Mouse (Mus musculus) midbrain, embryonic 10.5 days (tissue): ENCODE measurements around the gene Ackr1. TPM values are rescaled to one million over a fixed set of nuclear protein-coding genes. Genes with fewer than 3 reads are reported as not detected.

Source experiments
- DNase-seq: peaks from one replicate; pipeline ENCODE4 v3.0.0-alpha.2; 2017; ENCODE audit warnings: low spot score
- H3K27ac ChIP-seq: fragments of 300-500 bp; sonication (generic); replicated peaks from 2 replicates; pipeline ENCODE4 v1.5.1; 2016; ENCODE audit warnings: mild to moderate bottlenecking
- H3K27me3 ChIP-seq: fragments of 300-500 bp; sonication (generic); 2 replicates; pipeline ENCODE4 v1.6.1; 2016; ENCODE audit warnings: low read depth, mild to moderate bottlenecking; ENCODE audit not compliant: poor library complexity, severe bottlenecking
- H3K36me3 ChIP-seq: fragments of 300-500 bp; sonication (generic); 2 replicates; pipeline ENCODE4 v1.6.1; 2016; ENCODE audit warnings: mild to moderate bottlenecking, moderate library complexity
- H3K4me1 ChIP-seq: fragments of 300-500 bp; sonication (generic); 2 replicates; pipeline ENCODE4 v1.6.1; 2016
- H3K4me3 ChIP-seq: fragments of 300-500 bp; sonication (generic); 2 replicates; pipeline ENCODE4 v1.5.1; 2016; ENCODE audit warnings: mild to moderate bottlenecking, moderate library complexity
- H3K9me3 ChIP-seq: fragments of 300-500 bp; sonication (generic); replicated peaks from 2 replicates; pipeline ENCODE4 v1.6.1; 2016; ENCODE audit warnings: mild to moderate bottlenecking
- WGBS: fragments of 180-500 bp; shearing (Covaris S2); methylation state at CpG from one replicate; pipeline ENCODE4 v1.1.7; 2016; 5-methylcytosine and 5-hydroxymethylcytosine counted together
- polyA plus RNA-seq: library from polyadenylated mRNA; unstranded; fragments of >200 nt; fragmentation: Nextera tagmentation; extraction: Ambion mirVana; gene quantifications from 2 replicates; pipeline ENCODE4 v1.2.1, GENCODE M21; 2016

The Ackr1 gene
- polyA plus RNA-seq, 1 experiment from 2014 or later = 1.6 TPM

DNA sequence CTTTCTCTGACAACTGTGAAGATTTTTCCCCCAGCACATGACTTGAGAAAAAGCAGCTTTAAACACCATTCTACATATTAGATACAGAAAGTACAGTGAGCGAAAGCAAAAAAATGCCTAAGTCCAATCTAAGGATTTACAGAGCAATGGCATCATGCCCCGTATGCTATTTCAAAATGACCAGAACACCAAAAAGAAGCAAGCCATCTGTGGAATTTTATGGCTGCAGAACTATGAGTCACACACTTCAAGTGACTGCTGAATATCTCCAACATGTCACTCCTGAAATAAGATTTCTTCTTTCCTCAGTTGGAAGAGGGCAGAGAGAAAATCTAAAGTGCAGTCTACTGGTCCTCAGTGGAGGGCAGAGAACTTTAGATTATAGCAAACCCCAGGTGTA is 29.9 kb upstream of the Ackr1 start:
- no peak overlapping the region for H3K4me3 ChIP-seq
- no peaks in the 10 kb centered on the region for H3K36me3 ChIP-seq
- H3K27ac ChIP-seq = no peak overlapping the region
- no peak for DNase-seq
- H3K27me3 ChIP-seq = peaks cover 16% of the 10 kb centered on the region; the same call in 1 of the 2 replicates
- WGBS = 91% methylated on average over 2 of the region's 2 CpGs
- no peaks in the 10 kb centered on the region for H3K9me3 ChIP-seq
- peaks cover 31% of the 10 kb centered on the region for H3K4me1 ChIP-seq

DNA sequence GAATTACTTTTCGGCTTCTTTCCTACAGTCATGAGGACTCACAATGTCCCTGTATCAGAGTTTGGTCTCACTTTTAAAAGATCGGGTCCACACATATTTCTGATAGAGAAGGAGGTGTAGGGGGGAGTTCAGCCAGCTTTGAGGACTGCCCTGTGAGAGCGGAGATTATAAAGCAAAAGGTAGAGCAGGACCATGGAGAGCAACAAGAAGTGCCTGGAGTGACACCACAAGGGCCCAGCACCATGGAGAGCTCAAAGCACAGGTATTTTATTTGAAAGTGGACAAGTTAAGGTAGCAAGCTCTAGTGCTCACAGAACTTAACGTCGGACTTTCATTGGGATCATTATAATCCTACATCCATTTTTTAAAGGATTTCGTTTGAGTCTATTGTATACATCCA is 28.1 kb upstream of the Ackr1 start:
- Histone ChIP-seq H3K27me3 (peaks cover 7% of the 10 kb centered on the region; the same call in 1 of the 2 replicates), H3K36me3 (0 out of 2 replicates have a peak, but pooled peaks cover 3% of the 10 kb centered on the region), H3K9me3 (no peaks in the 10 kb centered on the region), H3K27ac (no peak overlapping the region), H3K4me3 (no peak overlapping the region), H3K4me1 (peaks cover 24% of the 10 kb centered on the region)
- DNase-seq = no peak
- WGBS = 51% methylated on average over 6 of the region's 6 CpGs

DNA sequence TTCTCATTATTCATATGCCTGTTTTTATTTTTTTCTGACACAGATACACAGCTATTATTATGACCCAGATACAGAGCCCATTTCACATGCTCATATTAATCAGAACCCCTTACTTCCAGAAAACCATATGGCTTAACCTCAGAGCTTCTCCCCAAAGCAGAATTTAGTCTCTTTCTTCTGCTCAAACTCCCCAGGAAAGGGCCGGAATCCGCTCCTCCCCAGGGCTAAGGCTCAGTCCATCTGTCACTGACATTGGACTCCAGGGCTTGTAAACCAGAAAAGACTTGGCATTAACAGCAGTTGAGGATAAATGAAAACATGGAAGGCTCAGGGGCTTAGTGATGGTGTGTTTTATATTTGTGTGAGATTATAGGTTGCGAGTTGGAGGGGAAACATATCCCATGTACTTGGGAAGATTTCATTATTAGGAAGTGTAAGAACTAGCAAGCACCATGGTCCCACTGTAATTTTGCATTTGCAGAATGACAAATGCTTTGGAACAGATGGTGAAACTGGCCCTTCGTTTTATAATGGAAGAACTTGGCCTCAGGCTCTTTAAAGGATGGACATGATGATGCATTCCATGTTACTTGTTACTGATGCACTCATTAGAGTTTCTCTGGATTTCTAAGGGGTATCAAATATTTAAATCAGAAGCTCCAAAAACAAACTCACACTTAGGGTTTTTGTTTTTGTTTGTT is 26.2 kb upstream of the Ackr1 start:
- H3K9me3 ChIP-seq = no peaks in the 10 kb centered on the region
- no peak overlapping the region for H3K27ac ChIP-seq
- H3K36me3 ChIP-seq = peaks cover 10% of the 10 kb centered on the region
- H3K27me3 ChIP-seq = no peaks in the 10 kb centered on the region
- H3K4me3 ChIP-seq = no peak overlapping the region
- no peak for DNase-seq
- peaks cover 21% of the 10 kb centered on the region for H3K4me1 ChIP-seq
- 86% methylated on average over 4 of the region's 4 CpGs for WGBS

DNA sequence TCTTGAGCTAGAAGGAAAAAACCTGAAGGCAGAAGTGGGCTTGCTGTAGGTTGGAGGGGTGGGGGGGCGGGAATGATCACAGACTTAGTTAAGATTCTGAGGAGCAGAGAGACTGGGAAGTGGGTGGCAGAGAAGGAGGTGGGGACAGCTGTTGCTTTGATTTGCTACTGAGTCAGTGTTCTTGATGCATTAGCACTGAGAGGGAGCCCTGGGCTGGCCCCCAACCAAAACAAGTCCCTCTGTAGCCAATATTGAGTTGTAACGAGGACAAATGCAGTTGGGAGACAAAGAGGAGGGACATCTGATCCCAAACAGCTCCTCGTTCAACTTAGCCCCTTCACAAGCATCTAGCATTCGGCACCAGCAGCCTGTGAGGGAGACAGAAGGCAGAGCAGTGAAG is 24.2 kb upstream of the Ackr1 start:
- WGBS = 54% methylated on average over 4 of the region's 4 CpGs
- Histone ChIP-seq H3K27me3 (no peaks in the 10 kb centered on the region), H3K9me3 (no peaks in the 10 kb centered on the region), H3K27ac (no peak overlapping the region), H3K4me3 (no peak overlapping the region), H3K36me3 (peaks cover 22% of the 10 kb centered on the region), H3K4me1 (peaks cover 21% of the 10 kb centered on the region)
- DNase-seq = no peak

DNA sequence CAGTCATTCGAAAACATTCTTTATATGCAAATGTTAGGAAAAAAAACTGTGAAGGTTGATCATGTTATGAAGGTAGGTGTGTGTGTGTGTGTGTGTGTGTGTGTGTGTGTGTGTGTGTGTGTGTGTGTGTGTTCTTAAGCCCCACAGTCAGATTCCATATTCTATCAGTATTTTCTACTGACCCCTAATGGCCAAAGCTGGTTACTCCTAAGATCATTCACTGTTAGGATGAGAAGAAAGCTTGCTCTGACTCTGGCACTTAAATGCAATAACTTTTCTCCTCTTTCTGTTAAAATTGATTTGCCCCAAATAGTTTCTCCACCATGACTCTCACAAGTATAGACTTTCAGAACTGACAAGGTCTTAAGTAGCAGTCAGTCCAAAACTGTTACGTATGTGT is 23.1 kb upstream of the Ackr1 start:
- WGBS = 84% methylated on average over 2 of the region's 2 CpGs
- H3K27ac ChIP-seq = no peak overlapping the region
- H3K4me1 ChIP-seq = peaks cover 25% of the 10 kb centered on the region
- H3K9me3 ChIP-seq = no peaks in the 10 kb centered on the region
- peaks cover 26% of the 10 kb centered on the region for H3K36me3 ChIP-seq
- no peak for DNase-seq
- no peak overlapping the region for H3K4me3 ChIP-seq
- no peaks in the 10 kb centered on the region for H3K27me3 ChIP-seq

DNA sequence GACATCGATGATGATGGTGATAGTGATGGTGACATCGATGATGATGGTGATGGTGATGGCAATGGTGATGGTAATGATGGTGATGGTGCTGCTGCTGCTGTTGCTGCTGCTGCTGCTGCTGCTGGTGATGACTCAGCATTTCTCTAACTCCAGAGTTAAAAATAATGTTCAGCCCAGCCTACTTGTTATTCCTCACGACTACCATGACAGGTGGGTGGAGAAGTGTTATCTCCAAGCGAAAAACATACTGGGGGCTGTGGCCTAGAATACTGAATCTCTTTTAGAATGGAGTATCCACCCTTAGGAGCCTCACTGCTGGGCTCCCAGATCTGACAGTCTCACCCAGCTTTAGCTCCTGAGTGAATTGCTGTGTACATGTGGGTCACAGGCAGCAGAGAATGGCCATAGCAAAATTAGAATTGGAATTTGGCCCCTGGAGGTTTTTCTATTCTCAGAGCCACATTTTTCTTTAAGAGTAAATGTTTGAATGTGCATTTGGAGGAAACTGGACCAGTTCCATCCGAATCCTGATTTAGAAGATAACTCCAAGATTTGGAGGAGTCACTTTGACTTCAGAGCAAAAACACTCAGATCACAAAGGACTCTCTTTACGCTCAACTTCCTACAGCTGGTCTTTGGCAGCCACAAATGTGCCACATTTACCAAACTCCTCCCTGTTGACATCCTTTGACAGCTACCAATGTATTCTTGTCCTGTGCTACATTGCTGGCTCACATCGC is 21.7 kb upstream of the Ackr1 start:
- 86% methylated on average over 7 of the region's 7 CpGs for WGBS
- peaks cover 39% of the 10 kb centered on the region for H3K4me1 ChIP-seq
- no peak overlapping the region for H3K27ac ChIP-seq
- no peaks in the 10 kb centered on the region for H3K9me3 ChIP-seq
- DNase-seq = no peak
- no peak overlapping the region for H3K4me3 ChIP-seq
- no peaks in the 10 kb centered on the region for H3K27me3 ChIP-seq
- peaks cover 26% of the 10 kb centered on the region for H3K36me3 ChIP-seq

DNA sequence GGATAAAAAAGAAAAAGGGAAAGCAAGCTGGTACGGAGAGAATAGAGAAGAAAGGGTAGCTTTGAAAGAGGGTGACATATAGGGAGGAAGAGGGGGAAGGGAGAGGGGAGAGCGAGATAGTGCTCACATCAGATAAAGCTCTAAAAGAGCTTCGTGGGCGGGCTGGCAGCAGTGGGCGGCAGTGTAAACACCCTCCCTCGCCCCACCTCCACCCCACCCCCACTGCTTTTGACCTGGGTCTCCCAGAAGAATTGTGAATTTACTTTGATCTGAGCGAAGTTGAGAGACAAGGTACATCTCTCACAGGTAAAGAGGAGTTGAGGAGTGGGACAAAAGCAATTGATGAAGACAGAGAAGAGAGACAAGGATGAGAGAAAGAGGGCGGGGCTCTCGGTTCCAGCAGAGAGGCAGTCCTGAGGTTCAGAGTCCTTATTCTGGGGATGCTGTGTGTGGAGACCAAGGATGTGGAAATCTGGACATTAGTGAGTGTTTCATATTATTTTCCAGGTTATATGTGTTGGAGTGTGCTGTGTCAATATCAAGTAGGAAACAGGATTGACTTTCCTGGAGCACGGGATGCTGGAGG is 16.9 kb upstream of the Ackr1 start, which contains the start of gene Aim2:
Aim2 (plus strand) TSS at position 508 of the 586 bp plus-strand sequence.
- H3K36me3 ChIP-seq = peaks cover 23% of the 10 kb centered on the region
- H3K9me3 ChIP-seq = no peaks in the 10 kb centered on the region
- H3K27ac ChIP-seq = peak within 1 kb of the TSS; percentile 89
- 8% methylated on average over 10 of the region's 10 CpGs for WGBS
- H3K4me1 ChIP-seq = peaks cover 44% of the 10 kb centered on the region
- H3K27me3 ChIP-seq = no peaks in the 10 kb centered on the region
- peak within 1 kb of the TSS; percentile 60 for H3K4me3 ChIP-seq
- peak; percentile 37 for DNase-seq

DNA sequence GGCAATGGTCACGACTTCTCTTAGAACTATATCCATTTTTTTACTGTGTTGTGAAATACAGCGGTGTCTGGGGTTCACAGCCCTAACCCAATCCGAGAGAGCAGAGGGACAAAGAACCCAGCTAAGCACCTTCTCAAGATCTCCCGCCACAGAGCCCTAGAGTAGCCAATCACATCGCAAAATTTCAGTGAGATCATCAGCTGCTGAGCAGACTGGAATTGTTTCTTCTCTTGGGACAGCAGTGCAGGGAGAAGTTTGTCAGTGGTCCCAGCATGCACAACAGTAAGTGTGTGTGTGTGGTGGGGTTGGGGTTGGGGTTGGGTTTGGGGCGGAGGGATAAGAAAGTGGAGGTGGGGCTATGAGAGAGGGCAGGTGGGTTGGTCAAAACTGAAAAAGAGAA is 16.4 kb upstream of the Ackr1 start:
- peaks cover 18% of the 10 kb centered on the region for H3K36me3 ChIP-seq
- no peaks in the 10 kb centered on the region for H3K27me3 ChIP-seq
- H3K27ac ChIP-seq = peak overlapping the region; percentile 89
- H3K9me3 ChIP-seq = no peaks in the 10 kb centered on the region
- H3K4me1 ChIP-seq = peaks cover 42% of the 10 kb centered on the region
- H3K4me3 ChIP-seq = peak overlapping the region; percentile 60
- 3% methylated on average over 6 of the region's 6 CpGs for WGBS
- DNase-seq = peak; percentile 79

DNA sequence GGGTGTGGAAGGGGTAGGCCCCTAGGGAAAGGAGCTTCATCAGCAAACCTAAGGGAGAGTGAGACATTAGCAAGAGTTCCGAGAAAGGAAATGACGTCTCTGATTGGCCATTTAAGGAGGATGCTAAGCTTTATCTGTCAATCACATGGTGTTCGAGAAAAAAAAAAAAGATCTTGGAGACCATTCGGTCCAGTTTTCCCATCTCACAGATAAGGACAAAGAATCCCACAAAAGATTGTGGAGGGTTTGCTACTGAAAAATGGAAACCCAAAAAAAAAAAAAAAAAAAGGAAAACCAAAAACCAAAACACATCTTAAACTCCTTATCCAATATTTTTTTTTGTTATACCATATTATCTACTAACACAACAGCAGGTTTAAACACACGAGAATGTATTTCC is 15.6 kb upstream of the Ackr1 start:
- no peak for DNase-seq
- Histone ChIP-seq H3K4me3 (no peak overlapping the region), H3K27ac (peak overlapping the region; percentile 89), H3K27me3 (no peaks in the 10 kb centered on the region), H3K36me3 (peaks cover 11% of the 10 kb centered on the region; the same call in 1 of the 2 replicates), H3K4me1 (peaks cover 42% of the 10 kb centered on the region), H3K9me3 (no peaks in the 10 kb centered on the region)
- WGBS = 47% methylated on average over 5 of the region's 5 CpGs

DNA sequence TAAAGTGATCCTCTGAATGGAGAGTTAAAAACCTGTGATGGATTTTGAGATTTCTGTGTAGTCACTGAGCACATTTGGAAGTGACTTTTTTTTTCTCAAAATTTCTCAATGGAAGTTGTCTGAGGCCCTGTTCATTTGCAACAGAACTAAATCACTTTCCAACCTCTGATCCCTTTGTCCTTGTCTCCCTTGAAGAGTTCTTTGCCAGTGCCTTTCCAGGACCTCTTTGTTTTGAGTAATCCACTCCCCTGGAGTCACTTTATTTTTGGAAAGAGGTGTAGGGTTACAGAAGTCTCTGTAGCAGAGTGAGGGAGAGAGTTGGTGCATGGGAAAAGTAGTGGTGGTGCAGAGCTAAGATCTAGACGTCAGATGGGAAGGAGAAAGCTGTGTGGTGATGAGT is 15.0 kb upstream of the Ackr1 start:
- WGBS = 7% methylated on average over 1 of the region's 1 CpGs

DNA sequence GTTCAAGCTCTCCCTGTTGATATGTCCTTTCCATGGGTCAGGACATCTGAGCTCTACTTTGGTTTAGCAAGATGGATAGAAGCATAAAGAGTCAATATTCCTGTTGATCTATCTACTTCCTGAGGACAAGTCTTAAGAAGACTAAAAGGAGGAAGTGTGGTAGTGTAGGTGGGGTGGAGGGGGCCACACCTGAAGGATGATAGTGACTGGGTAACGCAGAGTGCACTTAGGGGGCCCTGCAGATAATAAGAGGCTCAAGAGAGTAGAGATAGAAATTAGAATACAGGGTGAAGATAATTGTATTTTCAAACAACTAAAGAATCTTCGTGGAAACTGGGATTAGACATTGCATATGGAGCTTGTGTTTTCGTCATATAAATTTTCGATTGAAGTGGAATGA is 11.6 kb upstream of the Ackr1 start:
- no peak overlapping the region for H3K4me3 ChIP-seq
- H3K36me3 ChIP-seq = peaks cover 10% of the 10 kb centered on the region; the same call in 1 of the 2 replicates
- 87% methylated on average over 4 of the region's 4 CpGs for WGBS
- H3K9me3 ChIP-seq = no peaks in the 10 kb centered on the region
- no peak overlapping the region for H3K27ac ChIP-seq
- H3K27me3 ChIP-seq = no peaks in the 10 kb centered on the region
- DNase-seq = no peak
- H3K4me1 ChIP-seq = peaks cover 33% of the 10 kb centered on the region

More for the DNA sequence above, 15.0 kb upstream of the Ackr1 start:
- peak overlapping the region; percentile 58; the same call in 1 of the 2 replicates for H3K27ac ChIP-seq
- DNase-seq = no peak
- peaks cover 49% of the 10 kb centered on the region for H3K4me1 ChIP-seq
- peaks cover 14% of the 10 kb centered on the region for H3K36me3 ChIP-seq
- H3K4me3 ChIP-seq = no peak overlapping the region
- H3K9me3 ChIP-seq = no peaks in the 10 kb centered on the region
- no peaks in the 10 kb centered on the region for H3K27me3 ChIP-seq

DNA sequence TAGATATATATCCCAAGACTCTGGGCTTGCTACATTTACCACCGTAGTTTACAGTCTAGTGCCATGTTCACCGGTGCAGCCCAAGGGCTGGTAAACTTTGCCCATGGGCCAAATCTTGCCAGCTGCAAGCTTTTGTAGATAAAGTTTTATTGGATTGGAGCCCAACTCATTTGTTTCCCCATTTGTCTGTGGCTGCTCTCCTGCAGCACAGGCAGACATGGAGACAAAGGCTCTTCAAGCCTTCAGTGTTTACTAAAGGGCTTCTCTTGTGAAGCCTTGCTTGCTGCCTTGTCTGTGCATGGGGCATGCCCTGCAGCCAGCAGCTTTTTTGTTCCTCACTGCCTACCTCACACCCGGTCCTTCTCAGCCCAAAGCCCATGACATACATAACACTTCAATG is 10.4 kb upstream of the Ackr1 start:
- no peak for DNase-seq
- H3K27me3 ChIP-seq = no peaks in the 10 kb centered on the region
- H3K36me3 ChIP-seq = peaks cover 10% of the 10 kb centered on the region; the same call in 1 of the 2 replicates
- H3K4me3 ChIP-seq = no peak overlapping the region
- peak overlapping the region; percentile 3; the same call in 1 of the 2 replicates for H3K27ac ChIP-seq
- 67% methylated on average over 3 of the region's 3 CpGs for WGBS
- peaks cover 24% of the 10 kb centered on the region for H3K4me1 ChIP-seq
- H3K9me3 ChIP-seq = no peaks in the 10 kb centered on the region

DNA sequence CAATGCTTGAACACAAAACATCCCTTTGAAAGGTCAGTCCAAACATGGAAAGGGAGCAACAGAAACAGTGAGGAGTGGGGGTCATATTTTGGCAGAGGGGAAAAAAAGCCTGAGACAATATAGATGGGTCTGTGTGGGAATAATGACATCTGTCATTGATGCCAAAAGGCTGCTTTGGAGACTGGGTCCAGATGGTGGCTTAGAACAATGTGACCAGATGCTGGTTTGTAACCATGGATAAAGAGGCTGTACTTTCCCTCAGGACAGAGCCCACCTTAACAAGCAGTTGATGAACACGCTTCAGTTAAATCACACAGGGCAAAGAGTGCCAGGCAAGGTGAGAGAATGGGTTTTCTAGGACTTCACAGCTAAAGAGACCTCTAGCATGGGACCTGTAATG is 8.9 kb upstream of the Ackr1 start:
- no peak for DNase-seq
- WGBS = 86% methylated on average over 1 of the region's 1 CpGs
- Histone ChIP-seq H3K9me3 (no peaks in the 10 kb centered on the region), H3K36me3 (peaks cover 10% of the 10 kb centered on the region; the same call in 1 of the 2 replicates), H3K27me3 (no peaks in the 10 kb centered on the region), H3K4me3 (no peak overlapping the region), H3K27ac (no peak overlapping the region), H3K4me1 (peaks cover 14% of the 10 kb centered on the region)
